Mouse (Mus musculus) left cerebral cortex, adult 11 months (tissue): ENCODE measurements around the gene 2610042L04Rik.
"Not testable (repeated sequence)": the region's sequence is repeated elsewhere in the genome, so short reads cannot be mapped to it uniquely, and the experiment has no call there.

Source experiments
- DNase-seq: peaks from one replicate; pipeline ENCODE4 v3.0.0; 2022; ENCODE audit warnings: low spot score

2610042L04Rik gene

DNA sequence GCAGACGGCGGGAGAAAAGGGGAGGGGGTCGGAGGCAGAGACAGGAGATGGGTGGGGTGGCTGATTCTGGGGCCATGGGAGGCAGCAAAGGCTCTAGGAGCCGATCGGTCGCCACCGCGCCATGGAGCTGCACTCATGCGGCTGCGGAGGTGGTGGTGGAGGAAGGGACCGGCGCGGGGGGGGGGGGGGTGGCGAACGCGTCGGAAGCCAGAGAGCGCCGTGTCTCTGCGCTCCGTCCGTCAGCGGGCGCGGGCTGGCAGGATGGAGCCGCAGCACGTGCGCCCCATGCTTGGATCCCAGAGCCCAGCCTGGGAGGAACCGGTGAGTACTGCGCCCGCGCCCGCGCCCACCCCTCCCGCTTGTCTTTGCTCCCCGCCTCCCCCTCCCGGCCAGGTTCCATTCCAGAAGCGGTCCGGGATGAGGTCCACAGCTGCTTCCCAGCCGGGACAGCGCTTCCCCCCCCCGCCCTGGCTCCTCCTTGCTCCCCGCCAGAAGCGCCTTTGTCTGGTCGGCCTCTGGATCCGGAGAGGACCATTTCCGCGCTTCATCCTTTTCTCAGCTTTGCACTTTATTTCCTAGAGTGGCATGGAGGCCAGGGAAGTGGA lies at the start of gene 2610042L04Rik:
TSS of gene 2610042L04Rik (plus strand) at position 288 of the 605 bp plus-strand sequence.
- DNase-seq = not testable (repeated sequence)

- not testable (repeated sequence) for DNase-seq
Measured at GRCm38 (mm10) chr14:4316983-4317382, 17.6 kb upstream of the 2610042L04Rik start, which contains the start of gene Gm3149. Gene Gm3149, plus strand, starts transcription at chr14:4317283.

DNA sequence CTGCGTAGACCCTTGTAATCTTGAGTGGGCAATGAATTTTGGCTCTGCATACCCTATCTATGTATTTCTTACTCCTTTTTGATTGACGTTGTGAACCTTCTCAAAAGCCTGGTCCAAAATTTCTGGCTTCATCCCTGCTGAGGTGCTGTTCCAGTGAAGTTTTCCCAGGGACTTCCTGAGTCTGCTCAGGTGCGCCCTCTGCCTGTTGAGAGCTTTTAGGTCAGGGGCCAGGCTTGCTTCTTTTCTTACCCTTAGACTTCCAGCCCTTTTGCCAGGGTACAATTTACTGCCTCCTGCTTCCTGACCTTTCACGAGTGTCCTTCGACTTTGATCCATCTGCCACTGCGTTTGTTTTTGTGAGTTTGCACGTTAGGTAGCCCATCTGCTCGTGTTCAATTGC lies 943 bp downstream of the 2610042L04Rik start:
- not testable (repeated sequence) for DNase-seq

DNA sequence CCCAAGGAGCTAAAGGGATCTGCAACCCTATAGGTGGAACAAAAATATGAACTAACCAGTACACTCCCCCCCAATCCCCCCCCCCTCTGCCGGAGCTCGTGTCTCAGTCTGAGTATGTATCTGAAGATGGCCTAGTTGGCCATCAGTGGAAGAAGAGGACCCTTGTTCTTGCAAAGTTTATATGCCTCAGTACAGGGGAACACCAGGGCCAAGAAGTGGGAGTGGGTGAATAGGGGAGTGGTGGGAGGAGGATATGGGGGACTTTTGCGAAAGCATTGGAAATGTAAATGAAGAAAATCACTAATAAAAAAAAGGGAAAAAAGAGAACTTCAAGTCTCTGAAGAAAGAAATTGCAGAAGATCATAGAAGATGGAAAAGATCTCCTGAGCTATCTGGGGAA lies 34.4 kb downstream of the 2610042L04Rik start:
- DNase-seq = not testable (repeated sequence)

DNA sequence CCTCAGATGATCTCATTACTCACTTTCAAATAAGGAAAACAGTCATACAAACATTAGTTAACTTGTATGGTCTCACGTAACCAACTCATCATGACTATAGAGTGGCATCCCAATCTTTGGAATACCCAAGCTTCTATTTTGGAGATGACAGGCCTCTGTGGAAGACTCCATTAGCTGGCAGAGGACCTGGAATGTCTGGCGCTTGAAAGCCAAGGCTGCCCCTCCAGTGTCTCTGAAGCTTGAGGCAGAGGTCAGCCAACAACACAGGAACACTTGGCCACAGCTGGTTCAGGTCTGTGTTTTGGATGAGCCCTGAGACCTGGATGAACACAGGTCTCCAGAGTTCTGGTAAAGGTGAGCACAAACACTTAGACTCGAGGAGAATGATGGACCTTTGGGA lies 35.1 kb downstream of the 2610042L04Rik start:
- not testable (repeated sequence) for DNase-seq

GRCm38 (mm10) chr14:4377871-4378270 lies 43.3 kb downstream of the 2610042L04Rik start:
- DNase-seq = not testable (repeated sequence)

GRCm38 (mm10) chr14:4385606-4386005 lies 51.0 kb downstream of the 2610042L04Rik start:
- not testable (repeated sequence) for DNase-seq

- DNase-seq = not testable (repeated sequence)
Measured at GRCm38 (mm10) chr14:4392841-4393530, 58.4 kb downstream of the 2610042L04Rik start.

- not testable (repeated sequence) for DNase-seq
Measured at GRCm38 (mm10) chr14:4397226-4397625, 62.7 kb downstream of the 2610042L04Rik start, which contains the start of gene Gm3159. Gene Gm3159, plus strand, starts transcription at chr14:4397526.

DNA sequence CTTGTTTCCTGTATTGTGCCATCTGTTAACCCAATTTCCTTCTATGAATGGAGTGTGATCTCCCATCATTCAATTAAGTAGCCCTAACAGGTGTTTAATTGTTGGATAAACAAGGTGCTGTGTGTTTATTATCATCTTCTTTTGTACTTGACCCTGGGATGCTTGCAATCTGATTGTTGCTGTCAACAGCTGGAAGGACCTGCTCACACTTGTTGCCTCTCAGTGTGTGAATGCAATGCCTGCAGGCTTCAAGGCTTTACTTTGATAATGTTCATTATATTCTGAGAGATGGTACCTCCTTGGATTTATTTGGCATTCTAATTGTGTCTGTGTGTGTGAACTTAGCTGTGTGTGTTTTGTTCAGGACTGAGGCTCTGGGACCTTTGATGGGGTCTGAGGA lies 64.1 kb downstream of the 2610042L04Rik start:
- not testable (repeated sequence) for DNase-seq

- not testable (repeated sequence) for DNase-seq
Measured at GRCm38 (mm10) chr14:4400115-4400789, 65.7 kb downstream of the 2610042L04Rik start.

DNA sequence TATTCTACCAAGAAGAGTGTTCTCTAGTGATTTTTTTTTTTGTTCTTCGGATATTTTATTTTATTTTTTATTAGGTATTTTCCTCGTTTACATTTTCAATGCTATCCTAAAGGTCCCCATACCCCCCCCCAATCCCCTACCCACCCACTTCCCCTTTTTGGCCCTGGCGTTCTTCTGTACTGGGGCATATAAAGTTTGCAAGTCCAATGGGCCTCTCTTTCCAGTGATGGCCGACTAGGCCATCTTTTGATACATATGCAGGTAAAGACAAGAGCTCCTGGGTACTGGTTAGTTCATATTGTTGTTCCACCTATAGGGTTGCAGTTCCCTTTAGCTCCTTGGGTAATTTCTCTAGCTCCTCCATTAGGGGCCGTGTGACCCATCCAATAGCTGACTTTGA lies 66.7 kb downstream of the 2610042L04Rik start:
- DNase-seq = not testable (repeated sequence)

- not testable (repeated sequence) for DNase-seq
Measured at GRCm38 (mm10) chr14:4403840-4404239, 69.3 kb downstream of the 2610042L04Rik start.
